Mouse (Mus musculus): ENCODE measurements around the gene Hemk1.

DNA sequence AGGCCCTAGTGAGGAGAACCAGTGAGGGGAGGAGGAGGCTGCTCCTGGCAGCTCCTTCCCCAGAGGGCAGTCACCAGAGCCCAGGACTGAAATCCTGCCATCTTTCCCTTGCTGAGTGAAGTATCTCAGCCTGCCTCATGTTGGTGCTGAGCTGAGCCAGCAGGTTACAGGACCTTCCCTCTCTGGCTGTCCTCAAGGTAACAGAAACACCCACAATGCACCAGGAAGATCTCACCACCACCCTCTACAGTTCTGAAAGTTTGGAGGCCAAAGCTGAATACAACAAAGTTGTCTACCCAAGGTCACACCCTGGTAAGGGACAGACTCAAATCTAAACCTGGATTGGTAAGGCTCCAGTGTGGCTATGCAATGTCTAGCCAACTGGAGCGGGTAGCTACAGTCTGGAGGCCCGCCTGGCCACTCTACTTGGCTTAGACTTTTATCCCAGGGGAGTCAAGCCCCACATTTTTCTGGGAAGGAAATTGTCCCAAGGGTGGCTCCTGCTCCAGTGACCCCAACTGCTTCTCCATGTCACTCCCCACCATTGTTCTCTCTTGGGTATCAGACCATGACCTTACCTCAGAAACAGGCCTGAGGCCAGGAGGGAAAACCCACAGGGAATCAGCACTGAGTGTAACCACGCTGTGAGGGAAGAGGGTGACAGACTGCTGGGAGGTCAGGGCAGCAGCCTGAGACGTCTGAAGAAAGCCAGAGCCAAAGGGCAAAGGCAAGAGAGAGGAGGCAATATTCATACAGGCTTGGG is 13.2 kb downstream of the Hemk1 start:
- TF ChIP-seq CTCF (IDR thresholded peaks at IDR 0.05; ENCODE audit: extremely low read depth, insufficient read length, insufficient replicate concordance, low read depth, low read length) = no peak
- TF ChIP-seq POLR2A (IDR thresholded peaks at IDR 0.05; ENCODE audit: low read depth, low read length) = no peak
